Mouse (Mus musculus): ENCODE data around the gene Rnf169.

DNA sequence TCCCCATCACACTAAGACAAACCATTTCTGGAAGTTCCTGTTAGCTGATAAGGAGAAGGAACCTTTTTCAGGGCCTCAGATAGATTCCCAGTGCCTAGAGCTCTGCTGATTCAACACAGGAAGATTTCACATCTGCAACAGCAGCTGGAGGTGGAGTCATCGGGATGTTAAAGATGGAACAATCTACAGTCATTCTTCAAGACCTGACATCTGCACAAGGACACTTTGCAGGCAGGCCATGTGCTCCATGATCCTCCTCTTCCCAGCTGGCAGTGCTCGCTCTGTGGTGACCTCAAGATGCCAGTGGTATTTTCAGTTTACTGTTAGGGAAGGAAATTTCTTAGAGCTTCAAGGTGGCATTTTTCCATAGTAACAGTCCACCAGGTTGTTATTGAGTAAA lies 87.9 kb downstream of the Rnf169 start:
- TF ChIP-seq POLR2A (IDR thresholded peaks at IDR 0.05; ENCODE audit: insufficient read depth, low read depth, low read length) (no peak), CTCF (IDR thresholded peaks at IDR 0.05) (no peak)

Measured in heart, adult 2 months (tissue).